Mouse (Mus musculus): ENCODE results near the gene Ticam1. TPM values are rescaled to one million over a fixed set of nuclear protein-coding genes. Genes with fewer than 3 reads are reported as not detected.
A peak's percentile ranks its signal among the peaks of the same experiment; 100 is the strongest.
"Not testable (repeated sequence)": the region's sequence is repeated elsewhere in the genome, so short reads cannot be mapped to it uniquely, and the experiment has no call there.

Ticam1 gene
- total RNA-seq, 2 experiments from 2014 or later = 6.1 to 7.1 TPM

DNA sequence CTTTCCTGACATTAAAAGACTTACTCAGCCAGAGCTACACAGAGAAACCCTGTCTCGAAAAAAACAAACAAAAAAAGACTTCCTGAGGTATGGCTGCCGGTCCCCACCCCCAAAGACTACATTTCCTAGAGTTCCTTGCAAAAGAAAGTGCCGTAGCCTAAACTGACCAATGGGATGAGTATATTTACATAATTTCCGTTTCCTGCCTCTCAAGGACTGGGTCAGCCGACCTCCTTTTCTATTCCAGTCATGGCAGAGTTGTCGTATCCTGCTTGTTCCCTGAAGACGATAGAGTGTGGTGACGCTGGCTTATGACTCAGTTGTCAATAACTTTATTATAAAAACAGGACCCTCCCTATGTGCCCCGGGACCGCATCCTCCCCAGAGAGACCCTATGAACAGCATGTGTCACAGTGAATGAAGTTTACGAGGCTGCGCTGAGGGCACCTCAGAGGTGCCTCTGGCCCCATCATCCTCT, 7.4 kb downstream of the Ticam1 start:
- Histone ChIP-seq H3K27ac (peak overlapping the region; percentile 93), H3K4me3 (peak overlapping the region; percentile 59)
- DNase-seq (ENCODE audit: low spot score in 2 of 2) = peak; percentile 70 to 86
- TF ChIP-seq CTCF (conservative IDR thresholded peaks at IDR 0.05) = 0 out of 2 replicates have a peak, but pooled peaks have one; percentile 4

DNA sequence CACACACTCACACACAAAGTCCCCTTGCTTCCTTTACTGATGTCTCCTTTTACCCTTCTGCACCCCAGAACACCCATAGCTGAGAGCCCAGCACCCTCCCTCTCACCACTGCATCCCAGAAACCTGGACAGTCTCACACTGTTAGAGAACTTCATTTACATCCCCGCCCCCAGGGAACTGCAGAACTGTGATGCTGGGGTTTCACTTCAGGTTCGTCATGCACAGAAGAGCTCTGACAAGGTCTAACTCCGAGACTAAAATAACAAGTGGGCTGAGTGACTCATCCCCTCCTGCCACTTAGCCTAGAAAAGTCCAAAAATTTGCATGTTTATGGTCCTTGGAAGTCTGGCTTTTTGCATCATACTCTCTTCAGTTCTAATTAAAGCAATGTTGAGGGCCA, 10.3 kb downstream of the Ticam1 start:
- peak overlapping the region; percentile 68 for H3K27ac ChIP-seq
- TF ChIP-seq CTCF (conservative IDR thresholded peaks at IDR 0.05) = no peak
- peak; percentile 46 to 55 for DNase-seq (ENCODE audit: low spot score in 2 of 2)
- no peak overlapping the region for H3K4me3 ChIP-seq

DNA sequence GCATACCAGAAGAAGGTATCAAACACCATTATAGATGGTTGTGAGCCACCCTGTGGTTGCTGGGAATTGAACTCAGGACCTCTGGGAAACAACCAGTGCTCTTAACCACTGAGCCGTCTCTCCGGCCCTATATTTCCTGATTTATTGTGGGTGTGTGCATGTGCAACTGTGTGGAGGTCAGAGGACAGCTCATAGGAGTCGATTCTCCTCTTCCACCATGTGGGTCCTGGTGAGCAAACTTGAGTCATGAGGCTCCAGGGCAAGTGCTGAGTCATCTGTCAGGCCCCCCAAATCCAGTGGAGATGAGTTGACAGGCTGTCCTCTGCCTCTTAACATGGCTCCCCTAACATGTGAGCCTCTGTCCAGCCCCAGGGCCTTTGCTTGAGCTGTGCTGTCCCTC, 10.7 kb downstream of the Ticam1 start:
- H3K4me3 ChIP-seq = no peak overlapping the region
- no peak for TF ChIP-seq CTCF (conservative IDR thresholded peaks at IDR 0.05)
- no peak for DNase-seq (ENCODE audit: low spot score in 2 of 2)

DNA sequence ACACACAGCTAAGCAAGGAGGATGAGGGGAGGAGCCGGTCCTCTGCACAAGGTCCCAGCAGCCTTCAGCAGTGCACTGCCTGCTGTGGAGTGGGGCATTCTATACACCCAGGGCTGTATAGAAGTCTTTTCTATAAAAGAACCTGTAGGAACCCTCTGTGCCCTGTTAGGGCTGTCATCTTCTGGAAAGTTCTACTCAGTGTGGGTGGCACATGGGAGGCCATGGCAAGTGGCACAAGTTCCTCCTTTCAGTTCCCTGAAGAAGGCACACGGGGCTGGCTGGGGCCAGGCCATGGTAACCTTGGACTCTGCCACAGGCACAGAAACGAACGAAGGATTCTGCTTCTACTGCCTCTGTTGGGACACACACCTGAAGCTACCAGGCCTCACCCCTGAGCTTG, 11.6 kb downstream of the Ticam1 start:
- TF ChIP-seq CTCF (conservative IDR thresholded peaks at IDR 0.05) = no peak
- Histone ChIP-seq H3K27ac (peak overlapping the region; percentile 71), H3K4me3 (no peak overlapping the region)
- DNase-seq (ENCODE audit: low spot score in 2 of 2) = no peak

More for the DNA sequence above, 10.7 kb downstream of the Ticam1 start:
- H3K27ac ChIP-seq = peak overlapping the region; percentile 68

DNA sequence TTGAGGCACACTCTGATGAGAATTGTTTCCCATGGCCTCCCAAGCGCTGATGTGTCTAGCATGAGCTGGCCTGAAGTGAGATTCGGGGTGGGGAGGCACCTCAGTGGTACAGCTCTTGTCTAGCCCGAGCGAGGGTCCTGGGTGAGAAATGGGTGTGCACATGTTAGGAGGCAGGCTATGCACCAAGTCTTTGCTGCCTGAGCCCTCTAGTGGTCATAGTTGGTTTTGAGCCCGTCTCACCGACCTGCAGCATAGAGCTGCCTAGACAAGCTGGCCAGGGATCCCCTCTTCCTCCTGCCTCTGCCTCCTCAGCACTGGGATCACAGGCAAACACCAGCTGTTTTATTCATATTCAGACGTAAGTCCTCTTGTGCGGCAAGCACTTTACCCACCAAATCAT, 12.6 kb downstream of the Ticam1 start:
- peak; percentile 83 for TF ChIP-seq CTCF (conservative IDR thresholded peaks at IDR 0.05)
- H3K4me3 ChIP-seq = no peak overlapping the region
- peak; percentile 81 to 82 for DNase-seq (ENCODE audit: low spot score in 2 of 2)
- H3K27ac ChIP-seq = 0 out of 2 replicates have a peak overlapping the region, but pooled peaks have one; percentile 51

DNA sequence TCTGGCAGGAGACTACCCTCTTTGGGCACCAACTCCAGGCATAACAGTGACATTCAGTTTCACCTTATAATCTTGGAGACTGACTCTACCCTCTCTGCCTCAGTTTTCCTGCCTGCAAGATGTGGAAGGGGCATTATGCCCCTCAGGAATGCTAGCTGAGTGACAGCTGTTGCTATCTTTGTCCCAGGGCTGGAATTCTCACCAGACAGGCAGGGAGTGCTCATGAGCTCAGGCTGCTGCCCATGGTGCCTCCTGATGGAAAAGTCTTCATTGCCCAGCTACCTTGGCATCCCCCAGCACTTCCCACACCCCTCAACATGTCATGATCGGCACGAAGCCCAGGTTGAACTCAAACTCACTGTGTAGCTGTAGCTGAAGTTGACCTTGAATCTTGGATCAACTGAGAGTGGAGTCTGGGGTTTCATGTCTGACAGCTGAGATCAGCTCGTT, 13.9 kb downstream of the Ticam1 start:
- H3K4me3 ChIP-seq = no peak overlapping the region
- no peak for DNase-seq (ENCODE audit: low spot score in 2 of 2)
- no peak for TF ChIP-seq CTCF (conservative IDR thresholded peaks at IDR 0.05)
- no peak overlapping the region for H3K27ac ChIP-seq

DNA sequence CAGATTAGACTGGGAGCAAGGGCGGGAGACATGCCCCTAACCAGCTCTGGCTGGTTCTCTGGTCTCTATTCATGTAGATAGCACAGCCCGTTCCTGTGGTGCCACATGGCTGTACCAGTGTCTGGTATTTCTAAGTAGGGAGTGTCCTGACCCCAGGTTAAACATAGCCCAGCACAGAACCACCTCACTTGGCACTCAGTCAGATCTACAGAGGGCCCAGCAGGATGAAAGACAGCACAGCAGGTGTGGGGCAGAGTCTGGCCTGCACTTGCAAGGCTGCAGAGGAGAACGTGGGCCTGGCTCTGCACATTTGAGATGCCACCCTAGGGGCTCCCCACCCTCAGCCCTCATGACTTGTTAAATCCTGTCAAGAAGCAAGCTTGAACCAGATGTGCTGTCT, 15.4 kb downstream of the Ticam1 start:
- no peak for DNase-seq (ENCODE audit: low spot score in 2 of 2)
- peak overlapping the region; percentile 48; the same call in 1 of the 2 replicates for H3K27ac ChIP-seq
- H3K4me3 ChIP-seq = peak overlapping the region; percentile 5; the same call in 1 of the 2 replicates
- TF ChIP-seq CTCF (conservative IDR thresholded peaks at IDR 0.05) = no peak

DNA sequence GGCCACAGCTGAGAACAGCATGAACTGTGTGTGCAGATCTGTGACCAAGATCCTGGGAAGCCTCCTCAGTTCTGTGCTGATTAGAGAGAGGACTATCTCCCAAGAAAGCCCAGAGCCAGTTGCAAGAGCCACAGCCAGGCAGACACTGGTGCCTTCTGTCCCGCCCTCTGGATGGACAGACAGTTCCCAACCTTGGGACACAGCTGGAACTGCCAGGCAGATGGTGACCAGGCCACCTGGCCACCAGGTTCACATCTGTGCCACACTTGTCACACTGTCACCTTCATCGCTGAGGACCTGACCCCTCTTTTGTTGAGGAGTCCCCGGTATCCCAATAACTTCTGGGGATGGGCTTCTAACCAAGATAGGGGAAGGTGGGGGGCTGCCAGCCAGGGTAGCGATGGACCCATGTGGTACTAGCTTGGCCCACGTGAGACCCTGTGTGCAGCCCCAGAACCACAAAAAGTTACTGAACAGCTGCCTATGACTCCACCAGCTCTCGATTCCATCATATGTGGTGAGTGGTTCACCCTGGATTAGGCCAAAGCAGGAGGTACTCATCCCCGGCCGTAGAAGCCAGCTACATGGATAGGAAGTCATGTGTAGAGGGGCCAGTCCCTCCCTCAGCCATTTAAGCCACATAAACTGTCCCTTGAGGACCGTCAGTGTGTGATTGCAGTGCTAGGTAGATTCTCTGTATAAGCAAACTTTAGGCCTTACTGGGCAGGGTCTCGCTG, 17.1 kb downstream of the Ticam1 start:
- Histone ChIP-seq H3K4me3 (peak overlapping the region; percentile 67), H3K27ac (no peak overlapping the region)
- no peak for TF ChIP-seq CTCF (conservative IDR thresholded peaks at IDR 0.05)
- no peak for DNase-seq (ENCODE audit: low spot score in 2 of 2)

DNA sequence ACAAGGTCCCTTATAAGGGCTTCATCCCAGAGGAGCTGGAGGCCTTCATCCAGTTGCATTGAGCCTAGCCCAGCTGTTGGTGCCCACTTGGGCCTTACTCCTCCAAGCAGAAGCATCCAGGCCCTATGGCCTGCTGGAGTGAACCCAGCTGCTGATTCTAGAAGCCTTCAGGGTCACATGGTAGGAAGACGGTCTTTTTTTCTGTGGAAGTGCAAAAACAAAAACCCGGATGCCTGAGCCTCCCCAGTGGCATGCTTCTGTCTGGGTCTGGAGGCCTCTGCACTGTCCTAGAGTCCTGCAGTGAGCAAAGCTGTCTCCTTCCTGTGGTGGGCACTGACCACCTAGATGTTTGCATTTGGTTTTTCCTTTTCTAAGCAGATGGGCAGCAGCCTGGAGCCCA, 17.8 kb downstream of the Ticam1 start:
- not testable (repeated sequence) for DNase-seq (ENCODE audit: low spot score in 2 of 2); H3K27ac ChIP-seq
- peak overlapping the region; percentile 67 for H3K4me3 ChIP-seq

DNA sequence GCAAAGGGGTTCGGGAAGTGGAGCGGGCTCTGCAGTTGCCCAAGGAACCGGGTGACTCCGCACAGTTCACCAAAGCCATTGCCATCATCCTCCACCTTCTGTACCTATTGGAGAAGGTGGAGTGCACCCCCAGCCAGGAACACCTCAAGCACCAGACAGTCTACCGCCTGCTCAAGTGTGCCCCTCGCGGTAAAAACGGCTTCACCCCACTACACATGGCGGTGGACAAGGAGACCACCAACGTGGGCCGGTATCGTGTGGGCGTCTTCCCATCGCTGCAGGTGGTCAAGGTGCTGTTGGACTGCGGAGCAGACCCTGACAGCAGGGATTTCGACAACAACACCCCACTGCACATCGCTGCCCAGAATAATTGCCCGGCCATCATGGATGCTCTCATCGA, 18.3 kb downstream of the Ticam1 start:
- not testable (repeated sequence) for DNase-seq (ENCODE audit: low spot score in 2 of 2); H3K27ac ChIP-seq
- H3K4me3 ChIP-seq = peak overlapping the region; percentile 67

DNA sequence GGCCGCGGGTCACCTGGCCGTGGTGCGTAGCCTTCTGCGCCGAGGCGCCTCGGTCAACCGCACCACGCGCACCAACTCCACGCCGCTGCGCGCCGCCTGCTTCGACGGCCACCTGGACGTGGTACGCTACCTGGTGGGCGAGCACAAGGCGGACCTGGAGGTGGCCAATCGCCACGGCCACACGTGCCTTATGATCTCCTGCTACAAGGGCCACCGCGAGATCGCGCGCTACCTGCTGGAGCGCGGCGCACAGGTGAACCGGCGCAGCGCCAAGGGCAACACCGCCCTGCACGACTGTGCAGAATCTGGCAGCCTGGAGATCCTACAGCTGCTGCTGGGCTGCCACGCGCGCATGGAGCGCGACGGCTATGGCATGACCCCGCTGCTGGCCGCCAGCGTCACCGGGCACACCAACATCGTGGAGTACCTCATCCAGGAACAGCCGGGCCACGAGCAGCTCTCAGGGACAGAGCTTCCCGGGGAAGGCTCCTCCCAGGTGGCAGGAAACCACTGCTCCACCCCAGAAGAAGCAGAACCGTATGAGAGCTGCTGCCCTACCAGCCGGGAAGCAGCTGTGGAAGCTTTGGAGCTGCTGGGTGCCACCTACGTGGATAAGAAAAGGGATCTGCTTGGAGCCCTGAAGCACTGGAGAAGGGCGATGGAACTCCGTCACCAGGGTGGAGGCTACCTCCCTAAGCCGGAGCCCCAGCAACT, 19.2 kb downstream of the Ticam1 start:
- H3K4me3 ChIP-seq = peak overlapping the region; percentile 67
- peak overlapping the region; percentile 92 for H3K27ac ChIP-seq
- no peak for TF ChIP-seq CTCF (conservative IDR thresholded peaks at IDR 0.05)
- no peak for DNase-seq (ENCODE audit: low spot score in 2 of 2)

DNA sequence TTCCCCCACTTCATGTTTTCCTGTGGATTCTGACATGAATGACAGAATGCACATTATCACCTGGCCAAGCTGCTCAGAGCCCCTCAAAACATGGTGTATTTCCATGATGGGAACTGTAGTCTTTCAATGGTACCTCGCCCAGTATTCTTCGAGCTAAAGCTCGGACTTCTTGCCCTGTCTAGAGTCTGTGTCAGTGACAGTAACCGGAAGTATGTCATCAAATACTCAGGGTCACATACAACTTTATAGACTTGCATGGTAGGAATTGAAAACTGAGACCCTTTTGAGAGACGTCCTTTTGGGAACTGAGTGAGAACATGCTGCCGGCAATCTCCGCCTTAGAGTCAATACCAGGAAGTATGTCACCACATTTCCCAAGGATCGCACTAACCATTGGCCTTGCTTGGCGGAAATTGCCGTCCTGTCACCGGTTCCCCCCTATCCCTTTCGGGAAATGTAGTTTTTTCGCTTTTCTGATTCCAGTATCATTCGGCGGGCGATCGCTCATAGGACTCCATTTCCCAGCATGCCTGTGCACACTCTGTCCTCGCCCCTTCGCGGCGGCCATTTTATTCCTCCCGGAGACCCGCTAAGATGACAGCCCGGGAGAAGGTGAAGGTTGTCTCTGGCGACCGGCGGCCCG, 20.2 kb downstream of the Ticam1 start, which contains the start of gene Fem1a:
Fem1a (plus strand) TSS at position 572 of the 643 bp plus-strand sequence.
- DNase-seq (ENCODE audit: low spot score in 2 of 2) = peak; percentile 91 to 99
- H3K4me3 ChIP-seq = peak within 1 kb of the TSS; percentile 67
- peak within 1 kb of the TSS; percentile 92 for H3K27ac ChIP-seq
- TF ChIP-seq CTCF (conservative IDR thresholded peaks at IDR 0.05) = no peak

DNA sequence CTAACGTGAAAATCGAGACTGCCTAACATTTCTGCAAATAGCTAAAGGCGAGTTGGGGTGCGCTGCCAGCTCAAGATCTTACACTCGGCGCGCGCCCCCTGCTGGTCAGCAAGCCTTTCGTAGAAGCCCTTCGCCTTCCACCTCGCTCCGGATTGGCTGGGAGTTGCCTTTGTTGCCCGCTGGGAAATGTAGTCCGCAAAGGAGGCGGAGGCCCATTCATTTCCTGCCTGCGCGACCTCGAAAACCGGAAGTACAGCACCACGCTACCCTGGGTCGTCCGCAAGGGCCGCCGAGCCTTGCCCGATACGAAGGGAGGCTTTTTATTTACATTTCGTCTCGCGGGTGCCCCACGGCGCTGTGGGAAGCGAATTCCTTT, 20.7 kb downstream of the Ticam1 start:
- H3K27ac ChIP-seq = peak overlapping the region; percentile 92
- DNase-seq (ENCODE audit: low spot score in 2 of 2) = peak; percentile 99
- TF ChIP-seq CTCF (conservative IDR thresholded peaks at IDR 0.05) = peak; percentile 84
- H3K4me3 ChIP-seq = peak overlapping the region; percentile 67
